Mouse (Mus musculus): ENCODE data around the gene Wfdc15b. TPM values are rescaled to one million over a fixed set of nuclear protein-coding genes. Genes with fewer than 3 reads are reported as not detected.

The Wfdc15b gene
- total and polyA plus RNA-seq, 3 experiments, result not detected

- no peak for TF ChIP-seq TCF12 (IDR thresholded peaks at IDR 0.05; ENCODE audit: low read depth, low read length)
- no peak for TF ChIP-seq POLR2AphosphoS2 (IDR thresholded peaks at IDR 0.05; ENCODE audit: low read depth, low read length)
- TF ChIP-seq POLR2A (IDR thresholded peaks at IDR 0.05; ENCODE audit: low read depth, low read length), result no peak
- TF ChIP-seq UBTF (IDR thresholded peaks at IDR 0.05; ENCODE audit: low read depth, low read length), result no peak
- no peak overlapping the region for H3K27ac ChIP-seq (ENCODE audit: insufficient read depth, low read depth)
- no peak for DNase-seq (ENCODE audit: extremely low read depth)
- H3K4me2 ChIP-seq (ENCODE audit: insufficient read depth, low read depth, poor library complexity, severe bottlenecking), result no peak overlapping the region
- in situ Hi-C loops (cut with MboI; ENCODE audit: low pct_ligation_motif_present, low pct_unique_long_range_greater_than_20kb, low sequenced_read_pairs) (no loop called here), dilution Hi-C loops (cut with MboI; ENCODE audit: extremely low pct_ligation_motif_present, extremely low pct_unique_long_range_greater_than_20kb, low sequenced_read_pairs) (no loop called here)
- H3K4me3 ChIP-seq (replicated peaks in 1 of 3; ENCODE audit: low read depth in 2 of 3, low read length in 2 of 3, poor library complexity in 1 of 3), result no peak overlapping the region
- peaks cover 0 to 5% of the 10 kb centered on the region in 2 experiments; a peak in 1 of 4 replicates for H3K4me1 ChIP-seq (ENCODE audit: control insufficient read depth in 1 of 2, insufficient read depth in 2 of 2)
- no peaks in the 10 kb centered on the region for H3K79me2 ChIP-seq (replicated peaks; ENCODE audit: control insufficient read depth, extremely low read depth, insufficient read depth, poor library complexity, severe bottlenecking)
- peaks cover 0 to 1% of the 10 kb centered on the region in 2 experiments for H3K36me3 ChIP-seq (replicated peaks in 1 of 2; ENCODE audit: control insufficient read depth in 1 of 2, insufficient read depth in 1 of 2, low read length in 1 of 2)
- H3K9me3 ChIP-seq (replicated peaks; ENCODE audit: low read length), result peaks cover 10% of the 10 kb centered on the region
- no peak overlapping the region for H3K9ac ChIP-seq (ENCODE audit: insufficient read depth, low read depth)
- H3K27me3 ChIP-seq (replicated peaks), result no peaks in the 10 kb centered on the region
Measured at GRCm38 (mm10) chr2:164168571-164168946, 52.9 kb downstream of the Wfdc15b start.

DNA sequence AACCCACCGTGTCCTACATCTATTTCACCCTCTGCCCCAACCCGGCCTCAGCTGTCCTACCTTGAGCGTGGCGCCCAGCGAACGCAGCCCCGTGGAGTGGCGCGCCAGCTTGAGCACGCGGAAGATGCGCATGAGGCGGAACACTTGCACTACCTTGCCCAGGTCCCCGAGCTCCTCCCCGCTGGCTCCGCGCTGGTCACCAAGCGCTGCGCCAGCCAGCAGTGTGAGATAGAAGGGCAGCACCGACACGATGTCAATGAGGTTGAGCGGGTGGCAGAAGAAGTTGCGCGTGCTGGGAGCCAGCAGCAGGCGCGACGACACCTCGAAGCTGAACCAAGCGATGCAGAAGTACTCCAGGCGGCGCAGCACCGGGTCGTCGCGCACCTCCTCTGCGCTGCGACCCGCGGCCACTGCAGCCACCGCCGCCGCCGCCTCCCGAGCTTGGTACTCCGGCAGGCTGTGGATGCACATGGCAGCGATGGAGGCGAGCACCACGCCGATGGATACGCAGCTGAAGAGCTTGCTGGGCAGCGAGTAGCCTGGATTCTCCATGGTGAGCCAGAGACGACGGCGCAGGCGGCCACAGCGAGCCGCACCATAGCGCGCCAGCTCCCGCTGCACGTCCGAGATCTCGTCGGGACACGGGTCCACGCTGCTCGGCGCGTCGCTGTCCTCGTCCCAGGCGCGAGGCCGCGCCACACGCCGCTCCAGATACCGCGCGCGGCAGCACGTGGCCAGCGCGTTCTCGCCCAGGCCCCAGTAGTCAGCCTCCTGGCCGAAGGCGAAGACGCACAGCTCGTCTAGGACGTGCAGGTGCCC, 53.5 kb downstream of the Wfdc15b start:
- Histone ChIP-seq H3K4me1 (ENCODE audit: control insufficient read depth in 1 of 2, insufficient read depth in 2 of 2) (peaks cover 0 to 5% of the 10 kb centered on the region in 2 experiments; a peak in 1 of 4 replicates), H3K9ac (ENCODE audit: insufficient read depth, low read depth) (no peak overlapping the region), H3K4me3 (replicated peaks in 1 of 3; ENCODE audit: low read depth in 2 of 3, low read length in 2 of 3, poor library complexity in 1 of 3) (no peak overlapping the region), H3K9me3 (replicated peaks; ENCODE audit: low read length) (peaks cover 10% of the 10 kb centered on the region), H3K27me3 (replicated peaks) (no peaks in the 10 kb centered on the region), H3K36me3 (replicated peaks in 1 of 2; ENCODE audit: control insufficient read depth in 1 of 2, insufficient read depth in 1 of 2, low read length in 1 of 2) (peaks cover 0 to 1% of the 10 kb centered on the region in 2 experiments), H3K79me2 (replicated peaks; ENCODE audit: control insufficient read depth, extremely low read depth, insufficient read depth, poor library complexity, severe bottlenecking) (no peaks in the 10 kb centered on the region), H3K27ac (ENCODE audit: insufficient read depth, low read depth) (no peak overlapping the region), H3K4me2 (ENCODE audit: insufficient read depth, low read depth, poor library complexity, severe bottlenecking) (no peak overlapping the region)
- DNase-seq (ENCODE audit: extremely low read depth), result no peak
- in situ Hi-C loops (cut with MboI; ENCODE audit: low pct_ligation_motif_present, low pct_unique_long_range_greater_than_20kb, low sequenced_read_pairs), result no loop called here
- no peak for TF ChIP-seq MAZ (IDR thresholded peaks at IDR 0.05; ENCODE audit: low read depth, low read length)
- no peak for TF ChIP-seq MEF2A (IDR thresholded peaks at IDR 0.05; ENCODE audit: borderline replicate concordance, low read depth, low read length)
- TF ChIP-seq TCF12 (IDR thresholded peaks at IDR 0.05; ENCODE audit: low read depth, low read length), result no peak
- TF ChIP-seq POLR2AphosphoS2 (IDR thresholded peaks at IDR 0.05; ENCODE audit: low read depth, low read length), result no peak
- TF ChIP-seq KAT2A (IDR thresholded peaks at IDR 0.05; ENCODE audit: insufficient replicate concordance, low read length), result no peak
- no peak for TF ChIP-seq MXI1 (IDR thresholded peaks at IDR 0.05; ENCODE audit: low read depth, low read length)
- dilution Hi-C loops (cut with MboI; ENCODE audit: extremely low pct_ligation_motif_present, extremely low pct_unique_long_range_greater_than_20kb, low sequenced_read_pairs), result no loop called here

DNA sequence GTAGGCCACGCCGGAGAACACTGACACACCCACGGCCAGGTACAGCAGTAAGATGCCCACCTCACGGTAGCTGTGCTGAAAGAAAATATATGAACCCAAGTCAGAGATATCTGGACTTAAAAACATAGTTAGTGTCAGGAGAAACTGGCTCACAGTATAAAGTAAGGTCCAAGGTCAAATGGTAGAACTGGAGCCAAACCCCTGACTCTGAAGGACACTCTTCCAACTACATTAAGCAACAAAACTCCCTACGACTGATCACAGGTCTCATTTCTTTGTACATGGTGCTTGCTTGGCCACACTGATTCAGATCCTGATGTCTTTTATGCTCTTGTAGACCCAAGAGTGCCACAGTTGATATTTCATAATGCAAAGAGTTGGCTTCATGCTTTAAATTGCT, 56.5 kb downstream of the Wfdc15b start:
- no peak for DNase-seq (ENCODE audit: extremely low read depth)
- no peak overlapping the region for H3K27ac ChIP-seq (ENCODE audit: insufficient read depth, low read depth)
- no peaks in the 10 kb centered on the region for H3K79me2 ChIP-seq (replicated peaks; ENCODE audit: control insufficient read depth, extremely low read depth, insufficient read depth, poor library complexity, severe bottlenecking)
- no peaks in the 10 kb centered on the region for H3K27me3 ChIP-seq (replicated peaks)
- no peak overlapping the region for H3K9ac ChIP-seq (ENCODE audit: insufficient read depth, low read depth)
- no peak for TF ChIP-seq ETS1 (conservative IDR thresholded peaks at IDR 0.05; ENCODE audit: low read depth, low read length)
- no peak for TF ChIP-seq JUND (conservative IDR thresholded peaks at IDR 0.05; ENCODE audit: low read depth, low read length)
- no peak for TF ChIP-seq NRF1 (IDR thresholded peaks at IDR 0.05; ENCODE audit: low read depth, low read length)
- no peak for TF ChIP-seq EP300 (IDR thresholded peaks at IDR 0.05; ENCODE audit: low read length)
- TF ChIP-seq CTCF (conservative IDR thresholded peaks at IDR 0.05 in 1 of 2, IDR thresholded peaks at IDR 0.05 in 1 of 2; ENCODE audit: low read depth in 2 of 2, low read length in 2 of 2), result no peak
- TF ChIP-seq NELFE (IDR thresholded peaks at IDR 0.05; ENCODE audit: low read depth, low read length), result no peak
- TF ChIP-seq SIN3A (IDR thresholded peaks at IDR 0.05; ENCODE audit: low read length), result no peak
- H3K4me3 ChIP-seq (replicated peaks in 1 of 3; ENCODE audit: low read depth in 2 of 3, low read length in 2 of 3, poor library complexity in 1 of 3), result no peak overlapping the region
- no peak overlapping the region for H3K4me2 ChIP-seq (ENCODE audit: insufficient read depth, low read depth, poor library complexity, severe bottlenecking)
- H3K4me1 ChIP-seq (ENCODE audit: control insufficient read depth in 1 of 2, insufficient read depth in 2 of 2), result no peaks in the 10 kb centered on the region
- in situ Hi-C loops (cut with MboI; ENCODE audit: low pct_ligation_motif_present, low pct_unique_long_range_greater_than_20kb, low sequenced_read_pairs) (no loop called here), dilution Hi-C loops (cut with MboI; ENCODE audit: extremely low pct_ligation_motif_present, extremely low pct_unique_long_range_greater_than_20kb, low sequenced_read_pairs) (no loop called here)
- peaks cover 0 to 3% of the 10 kb centered on the region in 2 experiments for H3K36me3 ChIP-seq (replicated peaks in 1 of 2; ENCODE audit: control insufficient read depth in 1 of 2, insufficient read depth in 1 of 2, low read length in 1 of 2)
- peaks cover 10% of the 10 kb centered on the region for H3K9me3 ChIP-seq (replicated peaks; ENCODE audit: low read length)

Measured in CH12.LX (cell line).